Mouse (Mus musculus): ENCODE data around the gene Vmo1. TPM values are rescaled to one million over a fixed set of nuclear protein-coding genes. Genes with fewer than 3 reads are reported as not detected.

Gene Vmo1
- polyA plus RNA-seq, 1 experiment: 0.30 TPM

DNA sequence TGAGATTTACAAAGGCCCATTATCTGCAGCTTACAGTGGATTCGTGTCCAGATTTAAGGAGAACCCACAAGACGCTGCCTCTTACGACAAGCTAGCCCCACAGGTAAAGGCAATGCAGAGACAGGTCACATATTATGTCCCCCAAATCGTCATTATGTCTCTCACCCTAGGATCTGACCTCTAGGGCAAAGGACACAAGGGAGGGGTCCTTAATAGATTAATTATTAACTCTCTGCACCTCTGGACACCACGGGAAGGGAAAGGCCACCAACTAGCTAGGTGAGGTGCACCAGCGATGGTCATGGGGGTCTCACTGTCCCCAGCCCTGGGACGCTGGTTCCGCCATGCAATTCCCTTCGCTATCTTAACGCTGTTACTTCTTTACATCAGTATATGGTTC, 4.5 kb upstream of the Vmo1 start, which contains the start of gene Gltpd2:
TSS of gene Gltpd2 (plus strand) at position 274 of the 400 bp plus-strand sequence.
- peak within 1 kb of the TSS; percentile 62 for H3K4me3 ChIP-seq (ENCODE audit: control insufficient read depth, low read depth, low read length)
- no peak within 1 kb of the TSS for H3K27ac ChIP-seq (ENCODE audit: control insufficient read depth, insufficient read depth, low read depth, low read length)
- H3K4me1 ChIP-seq (ENCODE audit: control insufficient read depth, insufficient read depth, low read length): peaks cover 10% of the 10 kb centered on the region
- no peaks in the 10 kb centered on the region for H3K36me3 ChIP-seq (ENCODE audit: control insufficient read depth, insufficient read depth, low read length)
- no peaks in the 10 kb centered on the region for H3K27me3 ChIP-seq (ENCODE audit: control insufficient read depth, insufficient read depth, low read length)
- TF ChIP-seq POLR2A (IDR thresholded peaks at IDR 0.05; ENCODE audit: control insufficient read depth, low read depth, low read length) (no peak), CTCF (IDR thresholded peaks at IDR 0.05; ENCODE audit: control insufficient read depth, insufficient read depth, insufficient replicate concordance, low read depth, low read length) (no peak)

GRCm38 (mm10) chr11:70518436-70518835, 4.0 kb upstream of the Vmo1 start:
- H3K36me3 ChIP-seq (ENCODE audit: control insufficient read depth, insufficient read depth, low read length): no peaks in the 10 kb centered on the region
- H3K27me3 ChIP-seq (ENCODE audit: control insufficient read depth, insufficient read depth, low read length): no peaks in the 10 kb centered on the region
- no peak overlapping the region for H3K27ac ChIP-seq (ENCODE audit: control insufficient read depth, insufficient read depth, low read depth, low read length)
- no peak overlapping the region for H3K4me3 ChIP-seq (ENCODE audit: control insufficient read depth, low read depth, low read length)
- TF ChIP-seq POLR2A (IDR thresholded peaks at IDR 0.05; ENCODE audit: control insufficient read depth, low read depth, low read length) (no peak), CTCF (IDR thresholded peaks at IDR 0.05; ENCODE audit: control insufficient read depth, insufficient read depth, insufficient replicate concordance, low read depth, low read length) (no peak)
- H3K4me1 ChIP-seq (ENCODE audit: control insufficient read depth, insufficient read depth, low read length): peaks cover 10% of the 10 kb centered on the region

DNA sequence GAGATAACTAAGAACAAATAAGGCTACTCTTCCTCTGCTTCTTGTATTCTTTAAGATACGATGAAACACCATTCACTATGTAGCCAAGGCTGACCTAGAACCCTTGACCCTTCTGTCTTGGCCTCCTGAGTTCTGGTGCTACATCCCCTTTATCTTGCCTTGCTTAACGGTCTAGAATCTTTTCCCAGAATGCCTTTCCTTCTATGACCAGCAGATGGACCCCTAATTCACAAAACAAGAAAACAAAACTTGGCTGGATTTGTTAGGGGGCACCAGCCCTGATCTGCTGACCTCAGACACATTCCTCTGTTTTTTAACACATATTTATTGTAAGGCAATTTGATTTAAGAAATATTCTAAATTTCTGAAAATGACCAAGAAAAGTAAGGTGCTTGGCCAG, 1.9 kb upstream of the Vmo1 start:
- TF ChIP-seq POLR2A (IDR thresholded peaks at IDR 0.05; ENCODE audit: control insufficient read depth, low read depth, low read length) (no peak), CTCF (IDR thresholded peaks at IDR 0.05; ENCODE audit: control insufficient read depth, insufficient read depth, insufficient replicate concordance, low read depth, low read length) (no peak)
- no peaks in the 10 kb centered on the region for H3K27me3 ChIP-seq (ENCODE audit: control insufficient read depth, insufficient read depth, low read length)
- H3K4me1 ChIP-seq (ENCODE audit: control insufficient read depth, insufficient read depth, low read length): peaks cover 8% of the 10 kb centered on the region
- no peak overlapping the region for H3K4me3 ChIP-seq (ENCODE audit: control insufficient read depth, low read depth, low read length)
- H3K36me3 ChIP-seq (ENCODE audit: control insufficient read depth, insufficient read depth, low read length): no peaks in the 10 kb centered on the region
- no peak overlapping the region for H3K27ac ChIP-seq (ENCODE audit: control insufficient read depth, insufficient read depth, low read depth, low read length)

DNA sequence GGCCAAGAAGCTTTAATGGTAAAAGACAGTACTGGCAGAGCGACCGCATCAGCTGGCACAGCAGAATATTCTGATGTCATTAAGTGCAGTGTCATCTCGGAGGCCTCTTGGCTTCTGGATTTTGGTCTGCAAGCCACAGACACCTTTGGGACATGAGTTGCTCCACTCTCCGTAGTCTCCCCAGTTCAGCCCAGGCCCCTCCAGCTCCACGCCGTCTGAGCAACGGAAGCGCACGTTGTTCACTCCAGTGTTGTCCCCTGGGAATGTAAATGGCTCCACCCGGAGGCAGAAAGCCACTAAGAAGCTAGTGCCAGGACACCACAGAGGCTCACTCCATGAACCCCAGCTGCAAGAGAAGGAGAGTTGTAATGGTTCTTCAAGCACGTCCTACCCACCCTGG, 896 bp downstream of the Vmo1 start:
- H3K36me3 ChIP-seq (ENCODE audit: control insufficient read depth, insufficient read depth, low read length): no peaks in the 10 kb centered on the region
- H3K4me1 ChIP-seq (ENCODE audit: control insufficient read depth, insufficient read depth, low read length): peaks cover 6% of the 10 kb centered on the region
- no peaks in the 10 kb centered on the region for H3K27me3 ChIP-seq (ENCODE audit: control insufficient read depth, insufficient read depth, low read length)
- no peak overlapping the region for H3K4me3 ChIP-seq (ENCODE audit: control insufficient read depth, low read depth, low read length)
- TF ChIP-seq CTCF (IDR thresholded peaks at IDR 0.05; ENCODE audit: control insufficient read depth, insufficient read depth, insufficient replicate concordance, low read depth, low read length) (no peak), POLR2A (IDR thresholded peaks at IDR 0.05; ENCODE audit: control insufficient read depth, low read depth, low read length) (no peak)
- H3K27ac ChIP-seq (ENCODE audit: control insufficient read depth, insufficient read depth, low read depth, low read length): no peak overlapping the region

GRCm38 (mm10) chr11:70512709-70513342, 1.6 kb downstream of the Vmo1 start:
- Histone ChIP-seq H3K4me3 (ENCODE audit: control insufficient read depth, low read depth, low read length) (no peak overlapping the region), H3K4me1 (ENCODE audit: control insufficient read depth, insufficient read depth, low read length) (peaks cover 6% of the 10 kb centered on the region), H3K36me3 (ENCODE audit: control insufficient read depth, insufficient read depth, low read length) (no peaks in the 10 kb centered on the region), H3K27me3 (ENCODE audit: control insufficient read depth, insufficient read depth, low read length) (no peaks in the 10 kb centered on the region), H3K27ac (ENCODE audit: control insufficient read depth, insufficient read depth, low read depth, low read length) (no peak overlapping the region)
- no peak for TF ChIP-seq CTCF (IDR thresholded peaks at IDR 0.05; ENCODE audit: control insufficient read depth, insufficient read depth, insufficient replicate concordance, low read depth, low read length)

- TF ChIP-seq CTCF (IDR thresholded peaks at IDR 0.05; ENCODE audit: control insufficient read depth, insufficient read depth, insufficient replicate concordance, low read depth, low read length) (no peak), POLR2A (IDR thresholded peaks at IDR 0.05; ENCODE audit: control insufficient read depth, low read depth, low read length) (no peak)
- Histone ChIP-seq H3K4me1 (ENCODE audit: control insufficient read depth, insufficient read depth, low read length) (peaks cover 6% of the 10 kb centered on the region), H3K36me3 (ENCODE audit: control insufficient read depth, insufficient read depth, low read length) (no peaks in the 10 kb centered on the region), H3K4me3 (ENCODE audit: control insufficient read depth, low read depth, low read length) (no peak overlapping the region), H3K27ac (ENCODE audit: control insufficient read depth, insufficient read depth, low read depth, low read length) (no peak overlapping the region), H3K27me3 (ENCODE audit: control insufficient read depth, insufficient read depth, low read length) (no peaks in the 10 kb centered on the region)
Observed at GRCm38 (mm10) chr11:70511825-70512224, 2.6 kb downstream of the Vmo1 start.

GRCm38 (mm10) chr11:70511242-70511641, 3.2 kb downstream of the Vmo1 start:
- no peak overlapping the region for H3K4me3 ChIP-seq (ENCODE audit: control insufficient read depth, low read depth, low read length)
- TF ChIP-seq POLR2A (IDR thresholded peaks at IDR 0.05; ENCODE audit: control insufficient read depth, low read depth, low read length) (no peak), CTCF (IDR thresholded peaks at IDR 0.05; ENCODE audit: control insufficient read depth, insufficient read depth, insufficient replicate concordance, low read depth, low read length) (no peak)
- no peaks in the 10 kb centered on the region for H3K36me3 ChIP-seq (ENCODE audit: control insufficient read depth, insufficient read depth, low read length)
- no peak overlapping the region for H3K27ac ChIP-seq (ENCODE audit: control insufficient read depth, insufficient read depth, low read depth, low read length)
- H3K27me3 ChIP-seq (ENCODE audit: control insufficient read depth, insufficient read depth, low read length): no peaks in the 10 kb centered on the region
- H3K4me1 ChIP-seq (ENCODE audit: control insufficient read depth, insufficient read depth, low read length): peaks cover 6% of the 10 kb centered on the region

Measured in testis, adult 2 months (tissue).